Mouse (Mus musculus) thymus, adult 2 months (tissue): ENCODE data around the gene Ttyh2. TPM values are rescaled to one million over a fixed set of nuclear protein-coding genes. Genes with fewer than 3 reads are reported as not detected.
A peak's percentile ranks its signal among the peaks of the same experiment; 100 is the strongest.
"Not testable (repeated sequence)": the region's sequence is repeated elsewhere in the genome, so short reads cannot be mapped to it uniquely, and the experiment has no call there.

ENCODE experiments used
- DNase-seq: peaks from one replicate; pipeline ENCODE4 v3.0.0; 2021
- H3K27ac ChIP-seq: fragments of 200-500 bp; 2 replicates; pipeline ENCODE4 v1.5.1; 2012; ENCODE audit warnings: low read length, control low read depth; ENCODE audit not compliant: control insufficient read depth, insufficient read depth
- H3K27me3 ChIP-seq: fragments of 200-500 bp; 2 replicates; pipeline ENCODE4 v1.6.1; 2012; ENCODE audit warnings: mild to moderate bottlenecking, low read length, moderate library complexity, mixed read lengths; ENCODE audit not compliant: control insufficient read depth, insufficient read depth
- H3K36me3 ChIP-seq: fragments of 200-500 bp; 2 replicates; pipeline ENCODE4 v1.6.1; 2012; ENCODE audit warnings: mild to moderate bottlenecking, low read length, moderate library complexity; ENCODE audit not compliant: control insufficient read depth, insufficient read depth
- H3K4me1 ChIP-seq: fragments of 200-500 bp; replicated peaks from 2 replicates; pipeline ENCODE4 v1.6.1; 2012; ENCODE audit warnings: low read length; ENCODE audit not compliant: control insufficient read depth, insufficient read depth
- H3K4me3 ChIP-seq: fragments of 200-500 bp; 2 replicates; pipeline ENCODE4 v1.5.1; 2012; ENCODE audit warnings: mild to moderate bottlenecking, low read length, control low read depth, moderate library complexity; ENCODE audit not compliant: control insufficient read depth, insufficient read depth
- CTCF ChIP-seq: fragments of 200-500 bp; IDR thresholded peaks from 2 replicates; pipeline ENCODE4 v1.5.1; 2012; ENCODE audit warnings: mild to moderate bottlenecking, control low read depth, low read length, moderate library complexity, borderline replicate concordance; ENCODE audit not compliant: control insufficient read depth, poor library complexity, insufficient read depth; ENCODE audit errors: extremely low read depth
- POLR2A ChIP-seq: fragments of 200-500 bp; IDR thresholded peaks from 2 replicates; pipeline ENCODE4 v1.6.1; 2012; ENCODE audit warnings: mild to moderate bottlenecking, low read length, control low read depth, moderate library complexity; ENCODE audit not compliant: control insufficient read depth, poor library complexity, insufficient read depth; ENCODE audit errors: extremely low read depth
- WGBS: fragments of 180-500 bp; shearing (Covaris S2); methylation state at CpG from one replicate; pipeline ENCODE4 v1.1.7; 2018; 5-methylcytosine and 5-hydroxymethylcytosine counted together
- polyA plus RNA-seq: library from polyadenylated mRNA; depleted of rRNA; stranded (reverse); fragments of >200 nt; gene quantifications from 2 replicates; pipeline ENCODE4 v1.2.3, GENCODE M21; 2012

Ttyh2 gene
- polyA plus RNA-seq, 1 experiment: 17.3 TPM

DNA sequence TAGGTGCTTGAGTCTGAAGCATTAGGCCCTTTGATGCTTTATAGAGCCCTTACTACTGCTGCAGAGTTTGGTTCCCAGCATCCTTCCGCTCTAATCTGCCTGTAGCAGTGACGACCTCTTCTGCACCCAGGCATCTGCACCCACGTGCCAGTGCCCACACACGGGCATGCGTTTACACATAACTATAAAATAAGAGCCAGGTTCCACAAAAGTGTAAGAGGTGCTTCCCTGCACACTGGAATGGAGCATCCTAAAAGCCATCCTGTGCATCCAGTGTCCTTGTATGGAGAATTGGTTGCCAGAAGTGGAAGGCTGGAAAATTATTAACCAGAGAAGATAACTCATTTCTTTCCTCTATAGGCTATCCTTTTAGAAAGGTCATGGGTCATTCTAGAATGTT is 4.1 kb upstream of the Ttyh2 start:
- Histone ChIP-seq H3K27ac (no peak overlapping the region), H3K27me3 (peaks cover 3% of the 10 kb centered on the region; the same call in 1 of the 2 replicates), H3K4me1 (peaks cover 29% of the 10 kb centered on the region), H3K36me3 (peaks cover 26% of the 10 kb centered on the region), H3K4me3 (no peak overlapping the region)
- DNase-seq: no peak
- WGBS: 91% methylated on average over 5 of the region's 5 CpGs
- TF ChIP-seq POLR2A (no peak), CTCF (no peak)

GRCm38 (mm10) chr11:114672794-114673718 is 2.2 kb upstream of the Ttyh2 start:
- peaks cover 26% of the 10 kb centered on the region for H3K36me3 ChIP-seq

DNA sequence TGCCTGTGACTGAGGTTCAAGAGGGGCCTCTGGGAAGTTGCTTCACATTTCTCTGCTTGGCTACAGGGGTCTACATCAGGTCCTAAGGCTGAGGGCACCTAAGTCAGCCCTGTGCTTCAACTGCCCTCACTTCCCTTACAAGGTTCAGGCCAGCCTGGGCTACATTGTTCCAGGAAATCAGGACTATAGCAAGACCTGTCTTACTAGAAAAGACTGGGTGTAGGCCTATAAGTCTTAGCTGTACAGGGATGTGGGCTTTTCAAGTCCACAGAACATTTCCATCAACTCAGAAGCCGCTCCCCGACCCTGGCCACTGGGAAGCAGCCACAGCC is 1.5 kb upstream of the Ttyh2 start:
- Histone ChIP-seq H3K27me3 (peaks cover 6% of the 10 kb centered on the region; the same call in 1 of the 2 replicates), H3K4me1 (peaks cover 28% of the 10 kb centered on the region), H3K27ac (no peak overlapping the region), H3K36me3 (peaks cover 26% of the 10 kb centered on the region), H3K4me3 (no peak overlapping the region)
- 91% methylated on average over 2 of the region's 2 CpGs for WGBS
- DNase-seq: no peak
- TF ChIP-seq POLR2A (no peak), CTCF (no peak)

More at GRCm38 (mm10) chr11:114672794-114673718, 2.2 kb upstream of the Ttyh2 start:
- WGBS: 86% methylated on average over 9 of the region's 9 CpGs
- H3K4me1 ChIP-seq: peaks cover 28% of the 10 kb centered on the region
- TF ChIP-seq CTCF (peak; percentile 78; the same call in 1 of the 2 replicates), POLR2A (no peak)
- peak; percentile 49 for DNase-seq
- no peak overlapping the region for H3K4me3 ChIP-seq
- H3K27me3 ChIP-seq: peaks cover 6% of the 10 kb centered on the region; the same call in 1 of the 2 replicates
- no peak overlapping the region for H3K27ac ChIP-seq

DNA sequence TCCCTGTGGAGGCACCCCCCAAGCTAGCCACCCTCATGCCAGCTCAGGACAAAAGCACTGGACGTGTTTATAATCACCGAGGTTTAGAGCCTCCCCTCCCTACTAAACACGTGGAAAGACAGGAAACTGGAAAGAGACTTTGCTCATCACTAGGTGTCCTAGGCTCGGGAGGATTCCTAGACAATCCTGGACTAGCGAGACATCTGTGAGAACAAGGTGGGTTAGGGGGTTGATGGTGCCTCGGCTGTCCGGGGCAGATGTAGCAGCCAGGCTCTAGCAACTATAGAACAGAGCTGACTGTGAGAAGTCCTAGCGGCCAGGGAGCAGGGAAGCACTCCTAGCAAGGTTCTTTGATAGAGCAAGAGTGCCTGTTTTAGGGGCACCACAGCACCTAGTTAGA is 1.1 kb upstream of the Ttyh2 start:
- Histone ChIP-seq H3K27ac (no peak overlapping the region), H3K27me3 (peaks cover 6% of the 10 kb centered on the region; the same call in 1 of the 2 replicates), H3K4me1 (peaks cover 28% of the 10 kb centered on the region), H3K36me3 (peaks cover 26% of the 10 kb centered on the region), H3K4me3 (no peak overlapping the region)
- 83% methylated on average over 8 of the region's 8 CpGs for WGBS
- DNase-seq: no peak
- no peak for TF ChIP-seq POLR2A
- no peak for TF ChIP-seq CTCF

DNA sequence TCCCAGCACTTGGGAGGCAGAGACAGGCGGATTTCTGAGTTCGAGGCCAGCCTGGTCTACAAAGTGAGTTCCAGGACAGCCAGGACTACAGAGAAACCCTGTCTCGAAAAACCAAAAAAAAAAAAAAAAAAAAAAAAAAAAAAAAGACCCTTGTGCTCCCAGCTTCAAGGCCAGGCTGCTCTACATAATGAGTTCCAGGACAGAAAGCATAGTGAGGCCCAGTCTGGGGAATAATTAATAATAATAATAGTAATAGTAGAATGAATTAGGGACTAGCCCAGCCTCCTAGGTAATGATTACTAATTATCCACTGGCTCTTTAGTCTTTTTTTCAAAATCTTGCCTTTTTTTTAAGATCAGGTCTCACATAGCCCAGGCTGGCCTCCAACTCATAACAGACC is 435 bp upstream of the Ttyh2 start:
- not testable (repeated sequence) for H3K27me3 ChIP-seq, H3K4me3 ChIP-seq, H3K27ac ChIP-seq, DNase-seq
- 95% methylated on average over 2 of the region's 3 CpGs for WGBS
- peaks cover 26% of the 10 kb centered on the region for H3K36me3 ChIP-seq
- H3K4me1 ChIP-seq: peaks cover 23% of the 10 kb centered on the region

GRCm38 (mm10) chr11:114675826-114676401 is 683 bp downstream of the Ttyh2 start:
- 2% methylated on average over 27 of the region's 27 CpGs for WGBS
- DNase-seq: peak; percentile 21
- H3K4me1 ChIP-seq: peaks cover 15% of the 10 kb centered on the region
- H3K36me3 ChIP-seq: peaks cover 22% of the 10 kb centered on the region
- no peak overlapping the region for H3K27ac ChIP-seq
- TF ChIP-seq CTCF (no peak), POLR2A (no peak)
- peaks cover 6% of the 10 kb centered on the region; the same call in 1 of the 2 replicates for H3K27me3 ChIP-seq
- peak overlapping the region; percentile 51 for H3K4me3 ChIP-seq

DNA sequence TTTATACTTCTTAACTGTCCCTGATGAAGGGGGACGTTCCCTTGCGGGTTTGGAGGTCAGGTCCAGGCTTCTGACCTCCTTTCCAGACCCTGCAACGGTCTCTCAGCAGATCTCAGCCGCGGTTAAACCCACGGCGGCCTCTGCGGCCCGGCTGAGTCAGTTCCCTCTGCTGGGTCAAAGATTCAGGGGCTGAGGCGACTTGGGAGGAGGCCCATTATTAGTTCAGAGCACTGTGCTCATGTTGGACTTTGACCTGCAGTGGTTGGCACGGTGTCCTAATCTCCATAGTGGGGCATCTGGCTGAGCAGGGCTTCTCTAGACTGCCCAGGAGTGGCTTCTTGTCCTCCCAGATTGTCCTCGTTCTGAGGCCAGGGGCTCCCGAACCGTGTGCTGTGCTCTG is 1.2 kb downstream of the Ttyh2 start:
- no peak for TF ChIP-seq CTCF
- no peak for TF ChIP-seq POLR2A
- 11% methylated on average over 14 of the region's 14 CpGs for WGBS
- Histone ChIP-seq H3K27me3 (peaks cover 6% of the 10 kb centered on the region; the same call in 1 of the 2 replicates), H3K4me3 (peak overlapping the region; percentile 51), H3K36me3 (peaks cover 19% of the 10 kb centered on the region), H3K27ac (no peak overlapping the region), H3K4me1 (peaks cover 15% of the 10 kb centered on the region)
- no peak for DNase-seq
